Mouse (Mus musculus) v-Abl transformed pro-B cells (cell line): ENCODE data around the gene Hoxb3.

Source experiments
- in situ Hi-C, 2 experiments: fragments of 400-800 bp; cut with MboI; formaldehyde crosslinking; loops; one replicate each; pipeline ENCODE4 v1.15.1; 2025; ENCODE audit not compliant: unreplicated experiment in 2 of 2

Hoxb3 gene

GRCm38 (mm10) chr11:96348988-96349387 lies 25.9 kb downstream of the Hoxb3 start:
- in situ Hi-C loops, result no loop called here

GRCm38 (mm10) chr11:96349491-96350340 lies 26.6 kb downstream of the Hoxb3 start:
- in situ Hi-C loops, result no loop called here

DNA sequence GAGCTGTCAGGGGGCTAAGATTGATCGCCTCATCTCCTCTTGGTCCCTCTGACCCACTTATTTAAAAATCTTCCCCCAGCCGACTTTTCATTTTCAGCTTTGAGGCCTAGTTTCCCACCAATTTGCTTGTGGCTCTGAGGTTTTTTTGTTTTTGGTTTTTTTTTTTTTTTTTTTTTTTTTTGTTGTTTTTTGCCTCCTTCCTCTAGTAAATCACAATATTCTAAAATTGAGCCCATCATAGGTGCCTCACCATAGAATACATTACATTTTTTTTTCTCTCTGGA lies 27.2 kb downstream of the Hoxb3 start, which contains the start of gene Hoxb2:
Hoxb2 (plus strand) TSS at position 185 of the 284 bp plus-strand sequence.
- in situ Hi-C loops, result no loop called here

DNA sequence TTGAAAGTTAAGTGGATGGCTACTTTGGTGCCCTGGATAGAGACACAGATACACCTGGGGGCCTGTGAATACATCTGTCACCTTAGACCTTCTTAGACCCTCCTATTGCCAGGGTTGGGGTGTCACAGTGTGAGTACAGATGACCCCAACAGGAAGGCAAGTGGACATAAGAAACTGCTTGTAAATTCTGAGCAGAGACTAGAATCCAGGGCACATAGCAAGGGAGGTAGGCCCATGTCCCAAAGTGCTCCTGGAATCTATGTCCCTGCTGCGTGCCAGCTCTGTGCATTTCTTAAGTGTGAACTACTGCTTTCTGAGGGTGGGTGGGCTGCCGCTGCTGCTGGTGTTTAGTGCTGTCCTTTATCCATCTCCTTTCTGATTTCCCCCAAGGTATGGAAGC lies 27.7 kb downstream of the Hoxb3 start:
- in situ Hi-C loops, result no loop called here

GRCm38 (mm10) chr11:96351312-96351711 lies 28.2 kb downstream of the Hoxb3 start:
- in situ Hi-C loops, result no loop called here

- in situ Hi-C loops, result no loop called here
Measured at GRCm38 (mm10) chr11:96351831-96352230, 28.7 kb downstream of the Hoxb3 start.

- in situ Hi-C loops, result no loop called here
Measured at GRCm38 (mm10) chr11:96352691-96353521, 29.8 kb downstream of the Hoxb3 start.

DNA sequence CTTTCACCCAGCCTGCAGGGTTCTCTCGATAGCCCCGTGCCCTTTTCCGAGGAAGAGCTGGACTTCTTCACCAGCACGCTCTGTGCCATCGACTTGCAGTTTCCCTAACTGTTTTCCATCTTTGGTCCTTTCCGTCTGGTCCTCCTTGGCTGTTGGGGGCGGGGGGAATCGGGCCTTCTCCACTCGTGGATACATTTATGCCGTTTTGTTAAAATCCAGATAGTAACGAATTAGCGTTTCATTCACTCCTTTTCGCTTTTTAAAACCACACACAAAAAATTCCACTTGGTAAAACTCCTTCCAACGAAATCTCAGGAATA lies 30.4 kb downstream of the Hoxb3 start:
- in situ Hi-C loops, result no loop called here

DNA sequence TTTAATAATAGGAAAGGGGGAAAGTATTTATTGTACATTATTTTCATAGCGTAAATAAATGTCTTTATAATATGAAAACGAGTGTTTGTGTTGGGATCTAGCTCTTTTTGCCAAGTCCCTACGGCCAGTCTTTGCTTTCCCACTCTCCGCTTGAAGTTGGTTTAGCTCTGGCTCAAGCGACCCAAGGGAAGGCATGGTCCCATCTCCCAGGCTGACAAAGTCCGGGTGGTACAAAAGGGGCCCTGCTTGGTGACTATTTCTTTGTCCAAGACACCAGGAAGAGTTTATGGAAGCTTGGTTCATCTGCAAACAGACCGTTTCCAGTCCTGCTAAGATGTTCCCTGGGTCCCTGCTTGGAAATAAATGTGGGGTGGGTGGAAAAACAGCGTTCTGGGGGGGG lies 30.8 kb downstream of the Hoxb3 start:
- in situ Hi-C loops, result no loop called here

DNA sequence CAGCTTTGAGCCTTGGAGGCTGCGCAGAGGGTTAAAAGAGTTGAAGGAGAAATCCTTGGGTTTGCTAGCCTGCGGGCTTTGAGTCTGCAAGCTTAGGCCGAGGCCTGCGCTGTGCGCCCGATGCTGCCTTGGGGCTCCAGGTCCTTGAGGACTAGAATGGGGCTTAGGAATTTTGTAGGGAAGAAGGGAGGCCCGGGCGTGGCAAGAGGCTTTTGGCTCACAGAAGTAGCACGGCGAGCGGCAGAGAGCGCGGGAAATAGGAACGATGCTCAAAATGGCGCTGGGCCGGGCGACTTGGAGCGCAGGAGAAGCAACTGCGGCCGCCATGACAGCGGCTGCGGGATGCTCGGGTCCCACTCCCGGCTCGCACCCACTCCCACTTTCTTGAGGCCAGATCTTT lies 31.2 kb downstream of the Hoxb3 start:
- in situ Hi-C loops, result no loop called here

DNA sequence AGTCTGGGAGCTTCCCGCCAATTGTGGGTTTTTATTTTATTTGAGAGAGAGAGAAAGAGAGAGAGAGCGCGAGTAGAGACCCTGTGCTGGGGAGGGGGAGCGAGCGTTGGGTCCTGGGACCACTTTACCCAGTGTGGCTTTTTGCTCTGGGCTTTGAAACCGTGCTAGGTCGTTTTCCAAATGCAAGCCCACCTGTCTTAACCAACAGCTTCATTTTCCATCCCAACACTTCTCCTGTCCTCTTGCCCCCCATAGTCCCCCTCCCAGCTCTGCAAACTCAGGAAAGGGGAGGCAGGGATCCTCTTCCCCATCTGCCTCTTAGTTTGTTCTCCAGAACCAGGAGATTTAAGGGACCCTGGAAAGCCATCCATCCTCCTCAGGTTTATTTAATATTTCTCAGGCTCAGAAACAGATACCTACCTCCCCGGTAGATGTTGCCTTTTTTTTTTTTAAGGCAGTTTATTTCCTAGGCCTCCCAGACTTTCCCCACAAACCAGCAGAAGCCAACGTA lies 31.7 kb downstream of the Hoxb3 start:
- in situ Hi-C loops, result no loop called here

- in situ Hi-C loops, result no loop called here
Measured at GRCm38 (mm10) chr11:96363807-96364206, 40.7 kb downstream of the Hoxb3 start.

GRCm38 (mm10) chr11:96365441-96366091 lies 42.4 kb downstream of the Hoxb3 start, which contains the start of gene Hoxb1:
TSS of gene Hoxb1 (plus strand) at chr11:96365752.
- in situ Hi-C loops, result no loop called here

DNA sequence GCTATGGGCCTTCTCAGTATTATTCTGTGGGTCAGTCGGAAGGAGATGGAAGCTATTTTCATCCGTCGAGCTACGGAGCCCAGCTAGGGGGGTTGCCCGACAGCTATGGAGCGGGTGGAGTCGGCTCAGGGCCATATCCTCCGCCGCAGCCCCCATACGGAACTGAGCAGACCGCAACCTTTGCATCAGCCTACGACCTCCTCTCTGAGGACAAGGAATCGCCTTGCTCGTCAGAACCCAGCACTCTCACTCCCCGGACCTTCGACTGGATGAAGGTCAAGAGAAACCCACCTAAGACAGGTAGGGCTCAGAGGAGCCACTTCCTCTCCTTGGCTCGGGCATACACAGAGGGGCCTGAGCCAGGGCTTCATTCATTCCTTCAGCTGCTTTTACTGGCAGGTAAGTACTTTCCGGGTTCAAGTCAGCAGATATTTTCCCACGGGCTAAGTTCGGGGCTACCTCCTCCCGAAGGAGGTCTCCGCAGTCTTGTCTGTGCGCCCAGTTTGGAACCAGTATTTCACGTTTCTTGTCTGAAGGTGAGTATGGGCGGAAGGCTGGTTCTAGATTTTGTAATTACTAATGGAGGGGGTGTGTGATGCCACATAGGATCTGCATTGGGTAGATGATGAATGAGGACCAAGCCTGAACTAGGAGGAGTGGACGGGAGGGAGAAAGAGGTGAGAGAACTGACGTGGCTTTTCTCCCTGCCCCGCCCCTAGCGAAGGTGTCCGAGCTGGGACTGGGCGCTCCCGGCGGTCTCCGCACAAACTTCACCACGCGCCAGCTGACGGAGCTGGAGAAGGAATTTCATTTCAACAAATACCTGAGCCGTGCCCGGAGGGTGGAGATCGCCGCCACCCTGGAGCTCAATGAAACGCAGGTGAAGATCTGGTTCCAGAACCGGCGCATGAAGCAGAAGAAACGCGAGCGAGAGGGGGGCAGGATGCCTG lies 43.2 kb downstream of the Hoxb3 start:
- in situ Hi-C loops, result no loop called here

DNA sequence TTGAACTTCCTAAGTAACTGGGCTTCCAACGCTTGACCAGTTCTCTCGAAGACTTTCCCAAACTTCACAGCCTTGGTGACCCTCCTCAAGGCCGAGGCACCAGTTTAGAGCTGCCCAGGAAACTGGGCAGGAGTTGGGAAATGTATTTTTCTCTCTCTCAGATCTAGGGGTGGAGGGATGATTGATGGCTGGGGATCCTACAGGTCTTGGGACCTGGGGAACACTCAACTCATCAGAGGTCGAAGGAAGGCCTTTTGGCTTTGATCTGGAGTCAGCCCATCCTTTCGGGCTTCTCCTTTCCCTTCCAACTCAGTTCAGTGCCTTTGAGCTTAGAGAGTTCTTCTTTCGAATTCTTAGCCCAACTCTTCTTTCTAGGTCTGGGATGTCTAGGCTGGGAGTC lies 44.0 kb downstream of the Hoxb3 start:
- in situ Hi-C loops, result no loop called here

DNA sequence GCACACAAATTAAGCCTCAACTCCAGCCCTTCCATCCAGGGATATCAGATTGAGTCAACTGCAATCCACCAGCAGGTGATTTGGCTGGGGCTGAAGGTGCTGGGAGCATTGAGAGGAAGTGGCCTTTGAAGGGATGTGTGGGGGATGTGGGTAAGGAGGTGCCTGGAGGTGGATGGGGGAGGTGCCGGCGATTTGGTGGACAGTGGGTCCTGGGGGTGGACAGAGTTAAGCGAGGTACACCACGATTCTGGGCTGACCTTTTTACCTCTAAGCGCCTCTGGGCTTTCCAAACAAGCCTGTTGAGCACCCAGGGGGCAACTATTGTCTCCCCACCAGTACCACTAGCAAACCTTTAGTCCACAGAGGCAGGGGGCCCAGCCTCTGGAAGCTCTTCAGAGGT lies 45.6 kb downstream of the Hoxb3 start:
- in situ Hi-C loops, result no loop called here

DNA sequence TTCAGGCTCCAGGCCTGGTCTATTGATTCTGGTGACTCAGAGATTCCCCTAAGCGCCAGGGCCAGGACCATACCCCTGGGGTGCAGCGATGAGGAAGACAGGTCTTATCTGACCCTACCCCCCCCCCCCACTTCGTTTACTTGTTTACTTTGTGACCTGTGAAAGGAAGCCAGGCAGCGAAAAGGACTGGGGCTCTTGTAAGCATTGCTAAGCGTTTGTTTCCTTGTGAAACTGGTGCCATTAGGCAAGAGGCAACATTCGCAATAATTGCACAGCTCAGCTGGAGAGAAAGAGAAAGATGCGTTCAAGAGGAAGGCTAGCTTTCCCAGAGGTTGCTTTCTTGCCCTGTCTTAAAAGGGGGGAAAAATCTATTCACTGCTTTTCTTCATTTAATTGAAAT lies 46.0 kb downstream of the Hoxb3 start:
- in situ Hi-C loops, result no loop called here

DNA sequence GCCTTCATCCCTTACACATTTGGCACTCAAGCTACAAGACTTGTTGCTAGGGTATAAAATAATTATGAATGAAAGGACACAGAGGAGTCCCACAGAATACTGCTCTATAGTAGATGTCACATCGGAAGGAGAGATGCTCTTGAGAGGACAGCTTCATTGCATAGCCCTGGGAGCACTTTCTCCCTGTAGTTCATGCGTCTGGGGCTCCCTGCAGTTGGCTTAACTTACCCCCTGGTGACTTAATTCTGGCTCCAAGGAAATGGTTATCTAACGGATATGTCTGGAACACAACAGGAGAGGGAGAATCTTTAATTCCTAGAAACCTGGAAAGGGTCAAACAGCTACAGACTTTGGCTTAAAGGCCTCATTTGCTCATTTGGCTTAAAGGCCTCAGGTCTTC lies 48.6 kb downstream of the Hoxb3 start:
- in situ Hi-C loops, result no loop called here

GRCm38 (mm10) chr11:96372519-96372918 lies 49.4 kb downstream of the Hoxb3 start:
- in situ Hi-C loops, result no loop called here

DNA sequence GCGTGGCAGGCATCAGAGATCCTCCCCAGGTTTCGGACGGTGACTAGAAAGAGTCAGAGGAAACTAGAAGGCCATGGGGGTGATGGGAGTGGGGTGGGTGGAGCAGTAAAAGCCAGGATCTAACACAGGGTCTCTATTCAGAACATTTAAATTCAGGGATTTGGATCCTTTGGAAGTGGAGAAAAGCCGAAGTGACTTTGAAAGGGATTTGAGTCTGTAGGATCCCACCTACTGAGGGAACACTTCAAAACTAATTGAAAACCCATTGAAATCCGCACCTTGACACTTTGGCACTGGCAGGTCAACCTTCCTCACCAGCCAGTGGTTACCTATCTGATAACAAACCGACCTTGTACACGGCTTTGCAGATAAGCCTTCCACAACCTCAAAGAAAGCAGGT lies 51.7 kb downstream of the Hoxb3 start:
- in situ Hi-C loops, result no loop called here
